Mouse (Mus musculus) retina, postnatal 1 day (tissue): Measurements from ENCODE around the gene Mbl1.

Experiments
- DNase-seq: peaks from one replicate; pipeline ENCODE4 v3.0.0-alpha.2; 2012

Gene Mbl1

GRCm38 (mm10) chr14:41198037-41198730 lies 46.9 kb downstream of the Mbl1 start:
- DNase-seq, result no peak
